Mouse (Mus musculus): ENCODE data around the gene Slc22a29. TPM values are rescaled to one million over a fixed set of nuclear protein-coding genes. Genes with fewer than 3 reads are reported as not detected.

Gene Slc22a29
- polyA plus RNA-seq, 1 experiment from 2014 or later: 0.34 TPM

Other genes starting within 250 kb of the Slc22a29 start
- gene Slc22a28, start 86.9 kb downstream of the Slc22a29 start, polyA plus RNA-seq (2015; fragmentation: Nextera tagmentation; extraction: Ambion mirVana): not detected in 2 replicates
- gene Slc22a30, start 186.2 kb upstream of the Slc22a29 start, polyA plus RNA-seq (2015; fragmentation: Nextera tagmentation; extraction: Ambion mirVana): not detected in 2 replicates

Measured in liver, embryonic 16.5 days (tissue).